ENCODE assay signal across 8 mouse cellular contexts in the genomic region with DNA sequence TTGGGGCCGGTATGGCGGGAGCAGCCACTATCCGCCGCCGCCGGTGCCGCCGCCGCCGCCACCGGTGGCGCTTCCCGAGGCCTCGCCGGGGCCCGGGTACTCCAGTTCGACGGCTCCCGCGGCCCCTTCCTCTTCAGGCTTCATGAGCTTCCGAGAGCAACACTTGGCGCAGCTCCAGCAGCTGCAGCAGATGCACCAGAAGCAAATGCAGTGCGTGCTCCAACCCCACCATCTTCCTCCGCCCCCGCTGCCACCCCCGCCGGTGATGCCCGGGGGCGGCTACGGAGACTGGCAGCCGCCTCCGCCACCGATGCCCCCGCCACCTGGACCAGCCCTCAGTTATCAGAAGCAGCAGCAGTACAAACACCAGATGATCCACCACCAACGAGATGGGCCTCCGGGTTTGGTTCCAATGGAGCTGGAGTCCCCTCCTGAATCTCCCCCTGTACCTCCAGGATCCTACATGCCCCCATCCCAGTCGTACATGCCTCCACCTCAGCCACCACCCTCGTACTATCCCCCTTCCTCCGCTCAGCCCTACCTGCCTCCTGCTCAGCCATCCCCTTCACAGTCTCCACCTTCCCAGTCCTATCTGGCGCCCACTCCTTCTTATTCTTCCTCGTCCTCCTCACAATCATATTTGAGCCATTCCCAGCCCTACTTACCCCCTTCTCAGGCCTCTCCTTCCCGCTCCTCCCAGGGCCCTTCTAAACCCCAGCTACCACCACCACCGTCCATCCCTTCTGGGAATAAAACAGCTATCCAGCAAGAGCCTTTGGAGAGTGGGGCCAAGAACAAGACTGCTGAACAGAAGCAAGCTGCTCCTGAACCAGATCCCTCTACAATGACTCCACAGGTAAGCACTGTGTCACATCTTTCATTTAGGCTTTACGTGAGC. TPM values are rescaled to one million over a fixed set of nuclear protein-coding genes. Genes with fewer than 3 reads are reported as not detected.
DNase-seq lines count a peak whose midpoint lies in the region; ATAC-seq and TF ChIP-seq lines count a peak whose summit lies in the region.

No protein-coding gene starts in this region.

- no peaks in the 10 kb centered on the region for H3K9me3 ChIP-seq in ES-E14 (ENCODE audit: control insufficient read depth, insufficient read depth, low read depth, low read length)
- no peaks in the 10 kb centered on the region for H3K9me3 ChIP-seq in liver, embryonic 14.5 days (ENCODE audit: control insufficient read depth, low read length)
- no peaks in the 10 kb centered on the region for H3K9me3 ChIP-seq in neural tube, embryonic 13.5 days

- peaks cover 0 to 2% of the 10 kb centered on the region in 2 experiments; a peak in 1 of 4 replicates for H3K4me1 ChIP-seq in ES-E14 (ENCODE audit: control insufficient read depth in 2 of 2, insufficient read depth in 2 of 2, low read length in 2 of 2, poor library complexity in 1 of 2)
- peaks cover 15 to 16% of the 10 kb centered on the region in 2 experiments for H3K4me1 ChIP-seq in liver, embryonic 14.5 days (replicated peaks; ENCODE audit: control insufficient read depth in 2 of 2, insufficient read depth in 2 of 2, low read length in 1 of 2)
- H3K4me1 ChIP-seq in neural tube, embryonic 13.5 days (replicated peaks): peaks cover 25% of the 10 kb centered on the region

- H3K27me3 ChIP-seq in liver, embryonic 14.5 days (ENCODE audit: control insufficient read depth, insufficient read depth, low read length): no peaks in the 10 kb centered on the region
- H3K27me3 ChIP-seq in neural tube, embryonic 13.5 days: no peaks in the 10 kb centered on the region

- DNase-seq in 416B (ENCODE audit: low read depth) (peak; percentile 52), ES-E14 (ENCODE audit: low read depth, low spot score) (no peak)
- DNase-seq in cerebellum, adult 9-10 months: peak; percentile 64
- DNase-seq in kidney, postnatal 4 days: peak; percentile 67 to 80
- DNase-seq in liver, embryonic 14.5 days (ENCODE audit: low read depth in 3 of 3, low spot score in 3 of 3): peak; percentile 34 to 46 (median 37)
- peak; percentile 73 for DNase-seq in thymus, postnatal 4 days

- peak overlapping the region; percentile 80 for H3K4me2 ChIP-seq in liver, embryonic 14.5 days (ENCODE audit: low read depth)
- H3K4me2 ChIP-seq in neural tube, embryonic 13.5 days: peak overlapping the region; percentile 94

- peak overlapping the region; percentile 91 to 96 for H3K4me3 ChIP-seq in ES-E14 (ENCODE audit: insufficient read depth in 1 of 2, low read depth in 1 of 2, low read length in 2 of 2, poor library complexity in 1 of 2, severe bottlenecking in 1 of 2)
- peak overlapping the region; percentile 83 to 92 for H3K4me3 ChIP-seq in liver, embryonic 14.5 days (ENCODE audit: insufficient read depth in 1 of 2, low read depth in 2 of 2, low read length in 2 of 2)
- H3K4me3 ChIP-seq in neural tube, embryonic 13.5 days: peak overlapping the region; percentile 98

- no peak for TF ChIP-seq CTCF in liver, embryonic 14.5 days (IDR thresholded peaks at IDR 0.05; ENCODE audit: low read depth)

- WGBS in liver, embryonic 14.5 days (ENCODE audit: insufficient replicate concordance): under 1% methylated on average over 44 of the region's 44 CpGs
- under 1% methylated on average over 44 of the region's 44 CpGs for WGBS in neural tube, embryonic 13.5 days

- peak overlapping the region; percentile 96 for H3K9ac ChIP-seq in ES-E14 (ENCODE audit: insufficient read depth, low read depth, low read length, poor library complexity, severe bottlenecking)
- peak overlapping the region; percentile 85 for H3K9ac ChIP-seq in liver, embryonic 14.5 days (replicated peaks)
- peak overlapping the region; percentile 99 for H3K9ac ChIP-seq in neural tube, embryonic 13.5 days

- peak overlapping the region; percentile 21 for H3K27ac ChIP-seq in ES-E14 (ENCODE audit: insufficient read depth, low read depth, low read length, poor library complexity, severe bottlenecking)
- peak overlapping the region; percentile 49 for H3K27ac ChIP-seq in liver, embryonic 14.5 days
- peak overlapping the region; percentile 95 for H3K27ac ChIP-seq in neural tube, embryonic 13.5 days (replicated peaks)

- TF ChIP-seq EP300 in liver, embryonic 14.5 days (IDR thresholded peaks at IDR 0.05; ENCODE audit: low read depth): no peak

- H3K36me3 ChIP-seq in ES-E14 (ENCODE audit: control insufficient read depth, insufficient read depth, low read length, poor library complexity, severe bottlenecking): no peaks in the 10 kb centered on the region
- no peaks in the 10 kb centered on the region for H3K36me3 ChIP-seq in liver, embryonic 14.5 days (replicated peaks; ENCODE audit: control insufficient read depth, insufficient read depth, low read depth)
- no peaks in the 10 kb centered on the region for H3K36me3 ChIP-seq in neural tube, embryonic 13.5 days

- in situ Hi-C loops in ES-E14 (cut with MboI; ENCODE audit: low sequenced_read_pairs in 2 of 2, unreplicated experiment in 2 of 2): no loop called here

- peak; percentile 42 for ATAC-seq in frontal cortex, adult (ENCODE audit: low TSS enrichment)
- ATAC-seq in liver, embryonic 14.5 days (ENCODE audit: insufficient read depth): peak; percentile 74
- peak; percentile 56 for ATAC-seq in neural tube, embryonic 13.5 days (ENCODE audit: low read depth)

TF ChIP-seq in ES-E14, 5 proteins besides CTCF, POLR2A, EP300 and RAD21:
- TF ChIP-seq ZC3H11A (IDR thresholded peaks at IDR 0.05; ENCODE audit: borderline replicate concordance, low read depth, low read length): no peak
- no peak for TF ChIP-seq ZNF384 (IDR thresholded peaks at IDR 0.05; ENCODE audit: low read depth, low read length)
- TF ChIP-seq MAFK (IDR thresholded peaks at IDR 0.05; ENCODE audit: insufficient read depth, low read depth, low read length): no peak
- no peak for TF ChIP-seq CHD2 (IDR thresholded peaks at IDR 0.05; ENCODE audit: low read depth, low read length)
- no peak for TF ChIP-seq HCFC1 (IDR thresholded peaks at IDR 0.05; ENCODE audit: borderline replicate concordance, insufficient read depth, low read length)

RNA-seq across cellular contexts. Expression of gene Ylpm1, which starts 0.6 kb away (rescaled TPM):
- 33.4 and 38.8 TPM in 2 replicates for total RNA-seq in ES-E14 (2012; rRNA removed)
- 6.4 and 9.8 TPM in 2 replicates for polyA plus RNA-seq in liver, embryonic 14.5 days (2012; rRNA removed)
- 8.3 and 9.7 TPM in 2 replicates for polyA plus RNA-seq in liver, embryonic 14.5 days (2014; fragmentation: Nextera tagmentation; extraction: Ambion mirVana)
- polyA plus RNA-seq in neural tube, embryonic 13.5 days (2015; fragmentation: Nextera tagmentation; extraction: Ambion mirVana): 36.8 and 40.2 TPM in 2 replicates

RNA-seq across cellular contexts. Expression of gene Arel1, which starts 26.1 kb away (rescaled TPM):
- 31.3 and 35.8 TPM in 2 replicates for total RNA-seq in ES-E14 (2012; rRNA removed)
- polyA plus RNA-seq in liver, embryonic 14.5 days (2012; rRNA removed): 15.4 and 16.1 TPM in 2 replicates
- polyA plus RNA-seq in liver, embryonic 14.5 days (2014; fragmentation: Nextera tagmentation; extraction: Ambion mirVana): 14.8 and 17.4 TPM in 2 replicates
- 26.2 and 28.5 TPM in 2 replicates for polyA plus RNA-seq in neural tube, embryonic 13.5 days (2015; fragmentation: Nextera tagmentation; extraction: Ambion mirVana)

RNA-seq across cellular contexts. Expression of gene Fcf1, which starts 26.1 kb away (rescaled TPM):
- total RNA-seq in ES-E14 (2012; rRNA removed): 156 and 161 TPM in 2 replicates
- 45.8 and 86.1 TPM in 2 replicates for polyA plus RNA-seq in liver, embryonic 14.5 days (2012; rRNA removed)
- 102 and 111 TPM in 2 replicates for polyA plus RNA-seq in liver, embryonic 14.5 days (2014; fragmentation: Nextera tagmentation; extraction: Ambion mirVana)
- polyA plus RNA-seq in neural tube, embryonic 13.5 days (2015; fragmentation: Nextera tagmentation; extraction: Ambion mirVana): 118 and 129 TPM in 2 replicates

Comparison
In these comparisons a context has a peak if more than half of its experiments do, and no peak if none do; other contexts are left out.
1. H3K27ac ChIP-seq: peak in every context shown above with its lines; median percentile 95 in neural tube, embryonic 13.5 days; 49 in liver, embryonic 14.5 days; 21 in ES-E14.